In the genomic region with DNA sequence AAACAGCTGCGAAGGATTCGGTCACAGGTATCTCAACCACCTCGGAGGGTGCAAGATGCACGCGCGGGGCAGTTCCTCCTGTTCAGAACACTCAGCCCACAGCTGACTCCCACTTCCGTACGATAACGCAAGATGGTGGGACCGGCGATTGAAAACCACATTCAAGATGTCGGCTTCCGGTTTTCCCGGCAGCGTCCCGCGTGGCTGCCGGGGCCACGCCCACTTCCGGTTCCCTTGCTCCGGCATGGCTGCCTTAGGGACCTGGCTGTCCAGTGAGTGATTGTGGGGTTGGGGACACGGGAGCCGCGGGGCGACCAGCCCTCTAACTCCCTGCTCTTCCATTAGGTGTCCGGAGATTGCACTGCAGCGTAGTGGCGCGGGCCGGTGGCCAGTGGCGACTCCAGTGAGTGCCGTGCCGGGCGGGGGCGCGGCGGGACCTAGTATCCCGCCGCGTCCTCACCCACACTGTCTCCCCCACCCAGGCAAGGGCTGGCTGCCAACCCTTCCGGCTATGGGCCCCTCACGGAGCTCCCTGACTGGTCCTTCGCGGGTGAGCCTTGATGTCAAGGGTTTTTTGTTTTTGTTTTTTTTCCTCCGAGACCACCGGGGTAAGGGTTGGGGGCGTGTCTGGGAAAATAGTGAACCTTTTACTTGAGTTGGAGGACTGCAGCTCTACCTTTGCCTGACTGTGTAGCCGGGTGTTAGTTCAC, we compare ENCODE assay signal across 8 mouse cellular contexts. TPM values are rescaled to one million over a fixed set of nuclear protein-coding genes. Genes with fewer than 3 reads are reported as not detected.
DNase-seq lines count a peak whose midpoint lies in the region; ATAC-seq and TF ChIP-seq lines count a peak whose summit lies in the region.

Mrpl52 (plus strand) TSS at position 221 of the 710 bp plus-strand sequence.

- under 1% methylated on average over 48 of the region's 48 CpGs for WGBS in hindbrain, embryonic 10.5 days
- WGBS in lung, embryonic 15.5 days = under 1% methylated on average over 48 of the region's 48 CpGs
- WGBS in thymus, adult 2 months = 2% methylated on average over 48 of the region's 48 CpGs

- peak within 1 kb of the TSS; percentile 63 for H3K4me2 ChIP-seq in lung, embryonic 15.5 days

- H3K27ac ChIP-seq in hindbrain, embryonic 10.5 days = peak within 1 kb of the TSS; percentile 94
- peak within 1 kb of the TSS; percentile 92 for H3K27ac ChIP-seq in lung, embryonic 15.5 days
- peak within 1 kb of the TSS; percentile 63 for H3K27ac ChIP-seq in thymus, adult 2 months (ENCODE audit: control insufficient read depth, insufficient read depth, low read length)

- ATAC-seq in lung, embryonic 15.5 days (ENCODE audit: borderline replicate concordance, extremely low read depth, low FRiP score, low TSS enrichment) = peak; percentile 67

- no peaks in the 10 kb centered on the region; the same call in 1 of the 2 replicates for H3K27me3 ChIP-seq in hindbrain, embryonic 10.5 days (ENCODE audit: insufficient read depth, poor library complexity, severe bottlenecking)
- no peaks in the 10 kb centered on the region for H3K27me3 ChIP-seq in lung, embryonic 15.5 days
- peaks cover 4% of the 10 kb centered on the region; the same call in 1 of the 2 replicates for H3K27me3 ChIP-seq in thymus, adult 2 months (ENCODE audit: control insufficient read depth, insufficient read depth, low read length)

- peak; percentile 92 for DNase-seq in MN1 (ENCODE audit: low spot score)
- peak; percentile 88 for DNase-seq in cerebellum, adult 9-10 months
- peak; percentile 83 to 94 for DNase-seq in frontal cortex, adult 2 months (ENCODE audit: extremely low spot score in 1 of 2, low spot score in 1 of 2)
- DNase-seq in hindbrain, embryonic 10.5 days (ENCODE audit: low spot score) = peak; percentile 94
- peak; percentile 76 for DNase-seq in layer of hippocampus, adult 9-10 months (ENCODE audit: low spot score)
- DNase-seq in ovary, adult 18-20 months (ENCODE audit: low spot score) = peak; percentile 88
- peak; percentile 91 for DNase-seq in thymus, adult 2 months

- peak within 1 kb of the TSS; percentile 89 for H3K9ac ChIP-seq in lung, embryonic 15.5 days

- TF ChIP-seq POLR2A in thymus, adult 2 months (IDR thresholded peaks at IDR 0.05; ENCODE audit: control insufficient read depth, extremely low read depth, insufficient read depth, low read length, poor library complexity) = peak; percentile 65; the same call in 1 of the 2 replicates

- peaks cover 46% of the 10 kb centered on the region for H3K4me1 ChIP-seq in hindbrain, embryonic 10.5 days (replicated peaks)
- peaks cover 42% of the 10 kb centered on the region for H3K4me1 ChIP-seq in lung, embryonic 15.5 days
- peaks cover 14% of the 10 kb centered on the region for H3K4me1 ChIP-seq in thymus, adult 2 months (replicated peaks; ENCODE audit: control insufficient read depth, insufficient read depth, low read length)

- peak within 1 kb of the TSS; percentile 71 for H3K4me3 ChIP-seq in hindbrain, embryonic 10.5 days
- peak within 1 kb of the TSS; percentile 85 for H3K4me3 ChIP-seq in lung, embryonic 15.5 days
- H3K4me3 ChIP-seq in thymus, adult 2 months (ENCODE audit: control insufficient read depth, insufficient read depth, low read length) = peak within 1 kb of the TSS; percentile 56

- no peaks in the 10 kb centered on the region for H3K9me3 ChIP-seq in hindbrain, embryonic 10.5 days
- H3K9me3 ChIP-seq in lung, embryonic 15.5 days = no peaks in the 10 kb centered on the region

- peaks cover 19% of the 10 kb centered on the region for H3K36me3 ChIP-seq in hindbrain, embryonic 10.5 days
- H3K36me3 ChIP-seq in lung, embryonic 15.5 days = 0 out of 2 replicates have a peak, but pooled peaks cover 4% of the 10 kb centered on the region
- no peaks in the 10 kb centered on the region for H3K36me3 ChIP-seq in thymus, adult 2 months (ENCODE audit: control insufficient read depth, insufficient read depth, low read length)

- 0 out of 2 replicates have a peak, but pooled peaks have one; percentile 34 for TF ChIP-seq CTCF in thymus, adult 2 months (IDR thresholded peaks at IDR 0.05; ENCODE audit: borderline replicate concordance, control insufficient read depth, extremely low read depth, insufficient read depth, low read length, poor library complexity)

RNA-seq across cellular contexts. Expression of gene Mrpl52, which starts in this region (rescaled TPM):
- 137 and 147 TPM in 2 replicates for polyA plus RNA-seq in frontal cortex, adult 2 months (2012; rRNA removed)
- 198 and 224 TPM in 2 replicates for polyA plus RNA-seq in hindbrain, embryonic 10.5 days (2016; fragmentation: Nextera tagmentation; extraction: Ambion mirVana)
- polyA plus RNA-seq in lung, embryonic 15.5 days (2015; fragmentation: Nextera tagmentation; extraction: Ambion mirVana) = 268 and 271 TPM in 2 replicates
- 211 and 214 TPM in 2 replicates for polyA plus RNA-seq in thymus, adult 2 months (2012; rRNA removed)

Comparison
In these comparisons a context has a peak if more than half of its experiments do, and no peak if none do; other contexts are left out.
1. Peak in every context shown above with its lines: DNase-seq, ATAC-seq, H3K4me3 ChIP-seq and H3K27ac ChIP-seq.